Mouse (Mus musculus): Measurements from ENCODE around the gene Olfr1110. TPM values are rescaled to one million over a fixed set of nuclear protein-coding genes. Genes with fewer than 3 reads are reported as not detected.
"Not testable (repeated sequence)": the region's sequence is repeated elsewhere in the genome, so short reads cannot be mapped to it uniquely, and the experiment has no call there.

Gene Olfr1110
- not detected for total RNA-seq (2021)

DNA sequence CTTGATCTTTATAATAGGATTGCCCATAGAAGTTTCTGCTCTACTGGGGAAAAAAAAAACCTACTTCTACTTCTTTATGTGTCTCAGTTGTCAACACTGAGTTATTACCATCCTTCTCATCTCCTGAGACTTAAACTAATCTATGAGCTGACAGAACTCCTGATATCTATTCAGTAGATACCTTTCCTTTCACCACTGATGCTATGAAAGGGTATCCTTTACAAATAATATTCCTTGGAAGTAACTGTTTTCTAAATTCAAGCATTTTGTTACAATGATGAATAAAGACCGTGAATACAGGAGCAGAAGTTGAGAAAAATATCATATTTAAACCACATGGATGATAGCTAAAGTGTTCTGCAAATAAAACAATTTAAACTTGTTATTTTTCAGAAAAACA, at the start of gene Olfr1110:
Gene Olfr1110, minus strand, starts transcription at position 101 of the 400 bp plus-strand sequence.
- no peak for DNase-seq

DNA sequence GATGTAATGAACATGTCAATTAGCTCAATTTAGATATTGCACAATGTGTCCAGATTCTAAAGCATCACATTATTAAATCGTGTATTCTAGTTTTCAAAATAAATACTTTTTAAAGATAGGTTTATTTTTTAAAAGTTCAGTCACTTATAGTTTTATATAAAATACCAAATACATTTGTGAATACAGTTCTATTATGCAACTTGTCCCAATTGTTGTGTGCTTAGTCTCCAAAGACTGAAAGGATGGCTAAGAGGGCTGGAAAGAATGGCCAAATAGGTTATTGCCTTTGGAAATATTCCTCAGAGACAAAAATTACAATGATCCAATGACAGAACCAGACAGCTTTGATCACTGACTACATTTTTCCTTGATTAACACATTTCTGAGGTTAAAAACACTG, 47.4 kb upstream of the Olfr1110 start, which contains the start of gene Olfr1112:
Gene Olfr1112, plus strand, starts transcription at position 301 of the 400 bp plus-strand sequence.
- no peak for DNase-seq

GRCm38 (mm10) chr2:87167731-87168130, 27.6 kb upstream of the Olfr1110 start:
- not testable (repeated sequence) for DNase-seq

- DNase-seq = no peak
Measured at GRCm38 (mm10) chr2:87152524-87152923, 12.4 kb upstream of the Olfr1110 start, which contains the start of gene Olfr1111. Gene Olfr1111 (minus strand): TSS chr2:87152624.

DNA sequence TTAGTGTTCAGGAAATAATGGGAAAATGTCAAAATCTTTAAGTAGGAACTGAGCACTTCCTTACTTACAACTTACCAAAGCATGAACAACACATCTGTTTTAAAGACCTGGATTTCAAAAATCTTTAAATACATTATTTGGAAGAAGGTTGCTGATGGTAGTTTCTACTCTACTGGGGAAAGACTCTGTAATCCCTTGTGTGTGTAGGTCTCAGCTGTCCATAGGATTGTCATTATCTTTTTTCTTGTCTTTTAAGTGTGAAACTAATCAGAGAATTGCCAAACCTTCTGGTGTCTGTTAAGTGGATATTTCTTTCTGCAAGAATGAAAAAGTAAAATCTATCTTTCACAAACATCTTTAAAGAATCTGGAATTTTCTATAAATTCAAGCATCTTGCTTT, 25.6 kb downstream of the Olfr1110 start, which contains the start of gene Olfr259:
Gene Olfr259, minus strand, starts transcription at position 101 of the 400 bp plus-strand sequence.
- no peak for DNase-seq

DNA sequence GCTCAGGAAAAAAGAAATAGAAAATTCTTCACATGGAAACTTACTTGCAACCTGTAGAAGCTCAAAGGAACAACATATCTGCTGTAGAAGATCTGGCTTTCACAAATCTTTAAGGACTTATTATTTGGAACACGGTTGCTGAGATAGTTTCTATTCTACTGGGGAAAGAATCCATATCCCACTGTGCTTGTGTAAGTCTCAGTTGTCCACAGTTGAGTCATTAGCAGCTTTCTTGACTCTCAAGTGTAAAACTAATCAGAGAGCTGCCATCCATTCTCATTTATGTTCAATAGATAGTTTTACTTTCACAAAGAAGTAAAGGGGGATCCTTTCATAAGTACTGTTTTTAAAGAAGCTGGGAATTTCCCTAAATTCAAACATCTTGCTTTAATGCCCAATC, 44.2 kb downstream of the Olfr1110 start, which contains the start of gene Olfr1109:
Gene Olfr1109, minus strand, starts transcription at position 101 of the 400 bp plus-strand sequence.
- no peak for DNase-seq

Other genes with a start within 250 kb of the Olfr1110 start
- not detected for gene Olfr1097, start 248.1 kb downstream of the Olfr1110 start, total RNA-seq (2021)
- gene Olfr1098, start 215.8 kb downstream of the Olfr1110 start, total RNA-seq (2021) = not detected
- gene Olfr1099, start 179.6 kb downstream of the Olfr1110 start, total RNA-seq (2021) = not detected
- gene Olfr1100, start 160.3 kb downstream of the Olfr1110 start, total RNA-seq (2021) = not detected
- not detected for gene Olfr1101, start 149.1 kb downstream of the Olfr1110 start, total RNA-seq (2021)
- gene Olfr1102, start 141.9 kb downstream of the Olfr1110 start, total RNA-seq (2021) = not detected
- not detected for gene Olfr1104, start 113.2 kb downstream of the Olfr1110 start, total RNA-seq (2021)
- gene Olfr1105, start 103.8 kb downstream of the Olfr1110 start, total RNA-seq (2021) = not detected
- gene Olfr1106, start 88.0 kb downstream of the Olfr1110 start, total RNA-seq (2021) = not detected
- gene Olfr1107, start 64.5 kb downstream of the Olfr1110 start, total RNA-seq (2021) = not detected
- gene Olfr1109, start 44.3 kb downstream of the Olfr1110 start, total RNA-seq (2021) = not detected
- gene Olfr259, start 25.7 kb downstream of the Olfr1110 start, total RNA-seq (2021) = not detected
- not detected for gene Olfr1111, start 12.3 kb upstream of the Olfr1110 start, total RNA-seq (2021)
- gene Olfr1112, start 47.5 kb upstream of the Olfr1110 start, total RNA-seq (2021) = not detected
- not detected for gene Olfr1113, start 68.7 kb upstream of the Olfr1110 start, total RNA-seq (2021)
- not detected for gene Olfr1115, start 107.7 kb upstream of the Olfr1110 start, total RNA-seq (2021)
- gene Olfr1116, start 127.2 kb upstream of the Olfr1110 start, total RNA-seq (2021) = not detected
- not detected for gene Olfr1118, start 167.3 kb upstream of the Olfr1110 start, total RNA-seq (2021)
- gene Olfr1120, start 214.5 kb upstream of the Olfr1110 start, total RNA-seq (2021) = not detected
- gene Olfr1121, start 229.6 kb upstream of the Olfr1110 start, total RNA-seq (2021) = not detected
- gene Olfr1122, start 245.5 kb upstream of the Olfr1110 start, total RNA-seq (2021) = under 1 TPM in 1 of 2 experiments, not detected in 1; 0.05 TPM

All from heart, postnatal 4 days (tissue).